Mouse (Mus musculus) midbrain, embryonic 16.5 days (tissue): ENCODE measurements at regions not wholly inside any gene's neighbourhood (a gene's known extent, or its start where the extent isn't known, plus 50 kb on each side); places are given as distances from the start of the nearest gene placed in this dataset.
"Not testable (repeated sequence)": the region's sequence is repeated elsewhere in the genome, so short reads cannot be mapped to it uniquely, and the experiment has no call there.

Source experiments
- ATAC-seq: fragments of 200-750 bp; cut with Nextera tagmentation; 2 replicates; pipeline ENCODE4 v1.8.0; 2017; ENCODE audit warnings: moderate TSS enrichment
- H3K27ac ChIP-seq: fragments of 300-500 bp; sonication (generic); 2 replicates; pipeline ENCODE4 v1.5.1; 2014; ENCODE audit warnings: mild to moderate bottlenecking, low read length, mixed read lengths
- H3K27me3 ChIP-seq: fragments of 300-500 bp; sonication (generic); 2 replicates; pipeline ENCODE4 v1.6.1; 2014; ENCODE audit warnings: low read depth, low read length, mixed read lengths; ENCODE audit not compliant: control insufficient read depth, insufficient read depth
- H3K36me3 ChIP-seq: fragments of 300-500 bp; sonication (generic); 2 replicates; pipeline ENCODE4 v1.6.1; 2014; ENCODE audit warnings: mild to moderate bottlenecking, low read length, moderate library complexity, mixed read lengths; ENCODE audit not compliant: control insufficient read depth, insufficient read depth
- H3K4me1 ChIP-seq: fragments of 300-500 bp; sonication (generic); 2 replicates; pipeline ENCODE4 v1.6.1; 2014; ENCODE audit warnings: mild to moderate bottlenecking, low read length, mixed read lengths; ENCODE audit not compliant: control insufficient read depth, insufficient read depth
- H3K4me2 ChIP-seq: fragments of 300-500 bp; sonication (generic); 2 replicates; pipeline ENCODE4 v1.6.1; 2014; ENCODE audit warnings: mild to moderate bottlenecking, low read length, mixed read lengths
- H3K4me3 ChIP-seq: fragments of 300-500 bp; sonication (generic); 2 replicates; pipeline ENCODE4 v1.5.1; 2014; ENCODE audit warnings: low read depth, mild to moderate bottlenecking, low read length, moderate library complexity, mixed read lengths
- H3K9ac ChIP-seq: fragments of 300-500 bp; sonication (generic); 2 replicates; pipeline ENCODE4 v1.6.1; 2014; ENCODE audit warnings: low read depth, low read length, mixed read lengths
- H3K9me3 ChIP-seq: fragments of 300-500 bp; sonication (generic); replicated peaks from 2 replicates; pipeline ENCODE4 v1.6.1; 2014; ENCODE audit warnings: mild to moderate bottlenecking, low read length, mixed read lengths; ENCODE audit not compliant: control insufficient read depth, poor library complexity, severe bottlenecking
- WGBS: fragments of 180-500 bp; shearing (Covaris S2); extraction: QIAGEN DNeasy Blood & Tissue Kit; methylation state at CpG from one replicate; pipeline ENCODE4 v1.1.7; 2014; 5-methylcytosine and 5-hydroxymethylcytosine counted together

DNA sequence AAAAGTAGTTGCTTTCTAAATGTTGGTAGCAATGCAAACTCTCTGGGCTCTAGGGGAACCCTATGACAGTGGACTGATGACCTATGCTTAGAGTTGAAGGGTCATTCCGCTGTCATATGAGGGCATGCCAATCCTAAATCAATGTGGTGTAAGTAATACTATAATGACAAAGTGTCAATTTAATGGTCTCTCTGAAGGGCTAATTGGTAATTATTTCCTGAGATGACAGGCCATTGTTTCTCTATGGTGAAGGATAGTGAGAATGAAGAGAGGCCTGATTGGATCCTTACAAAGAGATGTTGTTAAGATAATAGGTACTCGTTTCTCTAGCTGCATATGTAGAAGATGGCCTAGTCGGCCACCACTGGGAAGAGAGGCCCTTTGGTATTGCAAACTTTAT lies 299.7 kb upstream of the Pou3f2 start:
- no peak for ATAC-seq
- Histone ChIP-seq H3K9ac (no peak overlapping the region), H3K9me3 (no peaks in the 10 kb centered on the region), H3K36me3 (no peaks in the 10 kb centered on the region), H3K4me3 (no peak overlapping the region), H3K27me3 (no peaks in the 10 kb centered on the region), H3K4me2 (no peak overlapping the region), H3K27ac (no peak overlapping the region), H3K4me1 (no peaks in the 10 kb centered on the region)
- WGBS, result 85% methylated on average over 3 of the region's 3 CpGs

DNA sequence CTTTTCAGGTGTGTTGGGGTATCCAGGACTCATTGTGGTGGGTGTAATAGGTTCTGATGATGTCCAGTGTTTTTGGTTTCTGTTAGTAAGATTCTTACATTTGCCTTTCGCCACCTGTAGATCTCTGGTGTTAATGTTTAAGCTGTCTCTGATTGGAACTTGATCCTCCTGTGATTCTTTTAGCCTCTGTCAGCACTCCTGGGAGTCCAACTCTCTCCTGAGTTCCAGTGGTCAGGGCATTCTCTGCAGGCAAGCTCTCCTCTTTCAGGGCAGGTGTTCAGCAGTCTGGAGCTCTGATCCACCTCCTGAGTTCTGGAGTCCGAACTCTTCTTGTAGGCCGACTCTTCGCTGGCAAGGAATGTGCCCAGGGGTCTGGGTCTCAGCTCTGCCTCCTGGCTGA lies 274.9 kb upstream of the Pou3f2 start:
- H3K27ac ChIP-seq, H3K9me3 ChIP-seq, H3K9ac ChIP-seq, H3K27me3 ChIP-seq, H3K36me3 ChIP-seq, ATAC-seq, H3K4me2 ChIP-seq, H3K4me1 ChIP-seq, H3K4me3 ChIP-seq: not testable (repeated sequence)
- 96% methylated on average over 4 of the region's 4 CpGs for WGBS
